Mouse (Mus musculus) thymus, adult 2 months (tissue): ENCODE results near the gene Ubqlnl. TPM values are rescaled to one million over a fixed set of nuclear protein-coding genes. Genes with fewer than 3 reads are reported as not detected.

Experiments used
- DNase-seq: peaks from one replicate; pipeline ENCODE4 v3.0.0; 2021
- H3K27ac ChIP-seq: fragments of 200-500 bp; 2 replicates; pipeline ENCODE4 v1.5.1; 2012; ENCODE audit warnings: low read length, control low read depth; ENCODE audit not compliant: control insufficient read depth, insufficient read depth
- H3K27me3 ChIP-seq: fragments of 200-500 bp; 2 replicates; pipeline ENCODE4 v1.6.1; 2012; ENCODE audit warnings: mild to moderate bottlenecking, low read length, moderate library complexity, mixed read lengths; ENCODE audit not compliant: control insufficient read depth, insufficient read depth
- H3K36me3 ChIP-seq: fragments of 200-500 bp; 2 replicates; pipeline ENCODE4 v1.6.1; 2012; ENCODE audit warnings: mild to moderate bottlenecking, low read length, moderate library complexity; ENCODE audit not compliant: control insufficient read depth, insufficient read depth
- H3K4me1 ChIP-seq: fragments of 200-500 bp; replicated peaks from 2 replicates; pipeline ENCODE4 v1.6.1; 2012; ENCODE audit warnings: low read length; ENCODE audit not compliant: control insufficient read depth, insufficient read depth
- H3K4me3 ChIP-seq: fragments of 200-500 bp; 2 replicates; pipeline ENCODE4 v1.5.1; 2012; ENCODE audit warnings: mild to moderate bottlenecking, low read length, control low read depth, moderate library complexity; ENCODE audit not compliant: control insufficient read depth, insufficient read depth
- CTCF ChIP-seq: fragments of 200-500 bp; IDR thresholded peaks from 2 replicates; pipeline ENCODE4 v1.5.1; 2012; ENCODE audit warnings: mild to moderate bottlenecking, control low read depth, low read length, moderate library complexity, borderline replicate concordance; ENCODE audit not compliant: control insufficient read depth, poor library complexity, insufficient read depth; ENCODE audit errors: extremely low read depth
- POLR2A ChIP-seq: fragments of 200-500 bp; IDR thresholded peaks from 2 replicates; pipeline ENCODE4 v1.6.1; 2012; ENCODE audit warnings: mild to moderate bottlenecking, low read length, control low read depth, moderate library complexity; ENCODE audit not compliant: control insufficient read depth, poor library complexity, insufficient read depth; ENCODE audit errors: extremely low read depth
- WGBS: fragments of 180-500 bp; shearing (Covaris S2); methylation state at CpG from one replicate; pipeline ENCODE4 v1.1.7; 2018; 5-methylcytosine and 5-hydroxymethylcytosine counted together
- polyA plus RNA-seq: library from polyadenylated mRNA; depleted of rRNA; stranded (reverse); fragments of >200 nt; gene quantifications from 2 replicates; pipeline ENCODE4 v1.2.3, GENCODE M21; 2012; rRNA removed

Gene Ubqlnl
- polyA plus RNA-seq: 0.09 TPM in 1 of 2 replicates, not detected in the other

DNA sequence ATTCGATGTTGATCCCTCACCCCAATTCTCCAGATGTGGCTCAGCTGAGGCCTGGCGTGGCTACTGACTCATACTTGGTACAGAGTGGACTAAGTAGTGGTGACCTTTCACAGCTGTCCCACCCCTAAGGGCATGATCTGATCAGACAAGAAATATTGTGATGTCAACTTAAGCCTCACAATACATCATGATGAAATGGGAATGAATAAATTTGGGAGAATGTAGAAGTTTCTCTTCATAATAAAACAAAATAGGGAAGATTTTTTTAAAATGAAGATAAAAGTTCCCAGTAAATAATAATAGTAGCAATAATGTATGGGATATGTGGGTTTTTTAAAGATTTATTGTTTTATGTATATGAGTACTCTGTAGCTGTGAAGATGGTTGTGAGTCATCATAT lies at the start of gene Ubqlnl:
TSS of gene Ubqlnl (minus strand) at position 101 of the 400 bp plus-strand sequence.
- H3K27ac ChIP-seq: no peak within 1 kb of the TSS
- no peaks in the 10 kb centered on the region for H3K36me3 ChIP-seq
- WGBS: 92% methylated on average over 2 of the region's 2 CpGs
- no peaks in the 10 kb centered on the region for H3K4me1 ChIP-seq
- no peak within 1 kb of the TSS for H3K4me3 ChIP-seq
- no peaks in the 10 kb centered on the region for H3K27me3 ChIP-seq
- TF ChIP-seq CTCF (no peak), POLR2A (no peak)
- DNase-seq: no peak

DNA sequence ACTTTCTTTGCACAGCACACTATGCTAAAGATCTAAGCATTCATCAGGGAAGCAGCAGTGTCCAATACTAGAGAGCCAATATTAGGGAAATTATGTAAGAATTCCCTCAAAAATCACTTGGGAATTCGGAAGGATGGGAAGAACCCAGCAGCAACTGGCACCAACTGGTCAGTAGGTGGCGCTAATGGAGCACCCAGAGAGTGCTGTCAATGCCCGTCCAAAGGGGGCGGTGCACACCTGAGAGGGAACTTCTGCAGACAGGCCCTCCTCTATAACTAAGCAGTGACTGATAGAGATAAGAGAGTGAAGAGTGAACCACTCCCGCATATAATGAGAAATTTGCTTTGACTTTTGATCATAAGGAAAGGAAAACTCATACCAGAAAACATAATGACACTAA lies 49.5 kb upstream of the Ubqlnl start:
- Histone ChIP-seq H3K4me3 (no peak overlapping the region), H3K36me3 (no peaks in the 10 kb centered on the region), H3K27ac (no peak overlapping the region), H3K4me1 (no peaks in the 10 kb centered on the region), H3K27me3 (no peaks in the 10 kb centered on the region)
- TF ChIP-seq CTCF (peak; percentile 92), POLR2A (no peak)
- DNase-seq: peak; percentile 72
- 4% methylated on average over 5 of the region's 5 CpGs for WGBS

GRCm38 (mm10) chr7:104195885-104196284 lies 45.5 kb upstream of the Ubqlnl start, which contains the start of gene Olfr649:
Gene Olfr649, minus strand, starts transcription at chr7:104195985.
- no peaks in the 10 kb centered on the region for H3K27me3 ChIP-seq
- TF ChIP-seq CTCF (no peak), POLR2A (no peak)
- H3K27ac ChIP-seq: no peak within 1 kb of the TSS
- H3K4me3 ChIP-seq: no peak within 1 kb of the TSS
- H3K36me3 ChIP-seq: no peaks in the 10 kb centered on the region
- no peaks in the 10 kb centered on the region for H3K4me1 ChIP-seq
- WGBS: 96% methylated on average over 6 of the region's 6 CpGs
- no peak for DNase-seq

DNA sequence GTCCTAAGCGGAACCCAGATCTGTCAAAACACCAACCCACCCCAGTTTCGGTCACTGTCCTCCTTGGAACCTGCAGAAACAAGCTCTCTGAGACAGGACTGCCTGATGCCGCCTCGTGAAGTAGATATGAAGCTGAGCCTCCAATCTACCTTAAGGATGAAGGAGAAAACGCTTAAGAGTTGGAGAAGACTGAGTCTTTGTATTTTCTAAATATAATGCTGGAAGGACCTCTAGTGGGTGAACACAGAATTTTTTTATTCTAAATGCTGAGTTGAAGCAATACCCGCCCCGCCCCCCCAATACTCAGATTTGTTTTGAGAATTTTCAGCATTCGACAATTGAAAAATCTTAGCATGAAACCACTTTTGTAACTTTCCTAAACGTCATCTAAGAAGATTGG lies 40.9 kb upstream of the Ubqlnl start:
- no peak for DNase-seq
- TF ChIP-seq CTCF: no peak
- no peak for TF ChIP-seq POLR2A
- WGBS: 25% methylated on average over 9 of the region's 9 CpGs

DNA sequence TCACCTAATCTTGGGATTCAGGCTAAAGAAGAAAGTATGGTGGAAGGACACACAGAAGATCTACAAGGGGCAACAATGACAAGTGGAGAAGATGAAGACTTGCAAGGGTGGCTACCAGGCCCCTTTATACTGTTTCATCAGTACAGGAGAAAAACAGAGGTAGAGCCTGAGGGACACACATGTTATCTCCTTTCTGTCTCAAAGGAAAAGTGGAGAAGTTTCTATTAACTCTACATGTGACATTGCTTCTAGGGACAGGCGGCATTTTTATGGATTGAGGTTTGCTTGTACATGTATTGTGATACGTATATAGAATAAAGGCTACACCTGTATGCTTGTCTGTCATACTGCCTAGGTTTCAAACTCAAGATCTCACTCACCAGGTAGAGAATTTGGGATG lies 32.9 kb upstream of the Ubqlnl start, which contains the start of gene Olfr648:
TSS of gene Olfr648 (minus strand) at position 101 of the 400 bp plus-strand sequence.
- TF ChIP-seq POLR2A (no peak), CTCF (no peak)

More for the DNA sequence above, 40.9 kb upstream of the Ubqlnl start:
- no peak overlapping the region for H3K27ac ChIP-seq
- H3K4me1 ChIP-seq: no peaks in the 10 kb centered on the region
- no peak overlapping the region for H3K4me3 ChIP-seq
- no peaks in the 10 kb centered on the region for H3K27me3 ChIP-seq
- no peaks in the 10 kb centered on the region for H3K36me3 ChIP-seq

GRCm38 (mm10) chr7:104179074-104179473 lies 28.7 kb upstream of the Ubqlnl start:
- Histone ChIP-seq H3K27ac (no peak overlapping the region), H3K27me3 (no peaks in the 10 kb centered on the region), H3K4me3 (no peak overlapping the region), H3K36me3 (no peaks in the 10 kb centered on the region), H3K4me1 (no peaks in the 10 kb centered on the region)
- TF ChIP-seq CTCF: no peak
- TF ChIP-seq POLR2A: no peak
- WGBS: 98% methylated on average over 1 of the region's 1 CpGs
- no peak for DNase-seq

More for the DNA sequence above, 32.9 kb upstream of the Ubqlnl start, which contains the start of gene Olfr648:
- H3K27me3 ChIP-seq: no peaks in the 10 kb centered on the region
- no peak within 1 kb of the TSS for H3K27ac ChIP-seq
- no peak for DNase-seq
- H3K4me3 ChIP-seq: no peak within 1 kb of the TSS
- 98% methylated on average over 2 of the region's 2 CpGs for WGBS
- H3K4me1 ChIP-seq: no peaks in the 10 kb centered on the region
- H3K36me3 ChIP-seq: no peaks in the 10 kb centered on the region
